ENCODE assay signal across 10 mouse cellular contexts in the genomic region with DNA sequence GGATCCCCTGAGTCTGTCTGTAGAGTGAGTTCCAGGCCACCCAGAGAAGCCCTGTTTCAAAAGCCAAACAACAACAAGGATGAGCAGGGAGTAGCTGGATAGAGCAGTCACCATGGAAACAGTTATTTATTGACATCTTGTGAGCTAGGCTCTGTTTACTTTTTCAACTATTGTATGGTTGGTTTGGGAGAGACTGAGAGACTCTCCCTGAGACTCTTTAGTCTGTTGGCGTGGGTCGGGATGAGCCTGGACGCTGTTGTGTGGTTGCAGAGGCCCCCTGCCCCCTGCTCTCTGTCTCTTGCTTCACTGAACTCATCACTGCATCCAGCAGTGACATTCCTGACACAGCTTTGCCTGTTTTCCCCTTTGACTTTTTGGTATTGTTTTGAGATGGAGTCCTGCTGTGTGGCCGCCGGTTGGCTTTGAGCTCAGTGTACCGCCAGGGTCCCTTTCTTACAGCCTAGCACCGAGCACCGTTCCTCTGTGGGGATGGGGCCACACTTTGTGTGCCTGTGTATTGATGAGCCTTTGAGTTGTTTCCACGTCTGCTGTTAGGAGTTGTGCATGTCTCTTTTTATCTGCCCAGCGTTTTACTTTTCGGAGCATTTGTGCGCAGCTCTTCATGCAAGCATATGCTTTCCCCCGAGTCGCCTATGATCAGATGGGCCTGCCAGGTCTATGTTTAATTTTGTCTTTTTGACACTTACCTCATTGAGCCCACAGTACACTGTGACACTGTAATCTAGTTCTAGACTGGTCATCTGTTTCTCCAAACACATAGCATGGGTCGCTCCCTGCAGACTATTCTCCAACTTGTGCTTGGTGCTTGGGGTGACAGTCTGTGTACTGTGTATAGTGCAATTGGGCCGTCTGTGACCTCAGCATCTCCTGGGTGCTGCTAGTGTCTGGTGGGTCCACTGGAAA. TPM values are rescaled to one million over a fixed set of nuclear protein-coding genes. Genes with fewer than 3 reads are reported as not detected.
DNase-seq lines count a peak whose midpoint lies in the region; ATAC-seq and TF ChIP-seq lines count a peak whose summit lies in the region.
"Had no signal": no experiment of that assay in that cellular context is flagged by ENCODE, and none has a peak within 500 bp of the region (broad histone marks: within the 10 kb centered on the region; RNA-seq: fewer than 3 reads in every experiment).

No protein-coding gene starts in this region.

- H3K4me1 ChIP-seq in forebrain, postnatal 0 days (ENCODE audit: insufficient read depth): peaks cover 11% of the 10 kb centered on the region; the same call in 1 of the 2 replicates
- H3K4me1 ChIP-seq in neural tube, embryonic 12.5 days: peaks cover 37% of the 10 kb centered on the region

- H3K9ac ChIP-seq in forebrain, postnatal 0 days: no peak overlapping the region
- no peak overlapping the region for H3K9ac ChIP-seq in neural tube, embryonic 12.5 days
- H3K9ac ChIP-seq: embryonic facial prominence, embryonic 15.5 days had no signal

- H3K9me3 ChIP-seq in forebrain, postnatal 0 days (ENCODE audit: low read length): no peaks in the 10 kb centered on the region
- no peaks in the 10 kb centered on the region for H3K9me3 ChIP-seq in neural tube, embryonic 12.5 days
- H3K9me3 ChIP-seq: embryonic facial prominence, embryonic 15.5 days had no signal

- WGBS in forebrain, postnatal 0 days: 30% methylated on average over 16 of the region's 16 CpGs
- 25% methylated on average over 16 of the region's 16 CpGs for WGBS in neural tube, embryonic 12.5 days

- TF ChIP-seq CTCF in forebrain, postnatal 0 days (IDR thresholded peaks at IDR 0.05; ENCODE audit: low read depth): no peak

- H3K4me2 ChIP-seq in forebrain, postnatal 0 days (ENCODE audit: low read depth): 0 out of 2 replicates have a peak overlapping the region, but pooled peaks have one; percentile 5
- H3K4me2 ChIP-seq in neural tube, embryonic 12.5 days (replicated peaks): peak overlapping the region; percentile 43
- H3K4me2 ChIP-seq: embryonic facial prominence, embryonic 15.5 days had no signal

- peaks cover 11% of the 10 kb centered on the region; the same call in 1 of the 2 replicates for H3K36me3 ChIP-seq in forebrain, postnatal 0 days (ENCODE audit: insufficient read depth)
- peaks cover 10% of the 10 kb centered on the region; the same call in 1 of the 2 replicates for H3K36me3 ChIP-seq in neural tube, embryonic 12.5 days

- H3K27me3 ChIP-seq in forebrain, postnatal 0 days (ENCODE audit: insufficient read depth, low read length): no peaks in the 10 kb centered on the region
- H3K27me3 ChIP-seq in neural tube, embryonic 12.5 days (replicated peaks): no peaks in the 10 kb centered on the region
- H3K27me3 ChIP-seq: embryonic facial prominence, embryonic 15.5 days had no signal

- H3K27ac ChIP-seq in forebrain, postnatal 0 days (ENCODE audit: low read depth, low read length): no peak overlapping the region
- no peak overlapping the region for H3K27ac ChIP-seq in neural tube, embryonic 12.5 days
- H3K27ac ChIP-seq: embryonic facial prominence, embryonic 15.5 days; macrophage had no signal

- DNase-seq in kidney, adult 9 months: peak; percentile 27
- DNase-seq in kidney, adult 18-20 months: no peak
- DNase-seq in cerebellum, postnatal 36 days: peak; percentile 30 to 62
- DNase-seq in forebrain, postnatal 0 days: no peak
- no peak for DNase-seq in left cerebral cortex, adult 9 months (ENCODE audit: low spot score in 2 of 2)
- DNase-seq: kidney, postnatal 25 days had no signal

- ATAC-seq in forebrain, postnatal 0 days: peak; percentile 32; the same call in 1 of the 2 replicates
- peak; percentile 63; the same call in 1 of the 2 replicates for ATAC-seq in neural tube, embryonic 12.5 days (ENCODE audit: low FRiP score, low read depth)
- ATAC-seq in erythroid progenitor cell, adult 5-6 weeks (replicated peaks; ENCODE audit: low FRiP score, poor library complexity, severe bottlenecking): no peak

- H3K4me3 ChIP-seq in forebrain, postnatal 0 days (ENCODE audit: low read depth, low read length): no peak overlapping the region
- H3K4me3 ChIP-seq in neural tube, embryonic 12.5 days: no peak overlapping the region
- H3K4me3 ChIP-seq: embryonic facial prominence, embryonic 15.5 days had no signal

RNA-seq across cellular contexts. Expression of gene Klc1, which starts 7.9 kb away (rescaled TPM):
- total RNA-seq in forebrain, postnatal 0 days (2014; rRNA removed): 596 and 608 TPM in 2 replicates
- 592 and 640 TPM in 2 replicates for polyA plus RNA-seq in forebrain, postnatal 0 days (2015; fragmentation: Nextera tagmentation; extraction: Ambion mirVana)
- 481 and 504 TPM in 2 replicates for polyA plus RNA-seq in neural tube, embryonic 12.5 days (2016; fragmentation: Nextera tagmentation; extraction: Ambion mirVana)
- 18.0 and 31.7 TPM in 2 replicates for total RNA-seq in erythroid progenitor cell, adult 5-6 weeks (2015; ENCODE audit: low replicate concordance)
- total RNA-seq in erythroid progenitor cell, adult 5-6 weeks (2017; ENCODE audit: low replicate concordance): 38.2 and 63.6 TPM in 2 replicates

RNA-seq across cellular contexts. Expression of gene Xrcc3, which starts 47.1 kb away (rescaled TPM):
- 2.5 and 7.2 TPM in 2 replicates for total RNA-seq in forebrain, postnatal 0 days (2014; rRNA removed)
- polyA plus RNA-seq in forebrain, postnatal 0 days (2015; fragmentation: Nextera tagmentation; extraction: Ambion mirVana): 1.8 and 3.5 TPM in 2 replicates
- polyA plus RNA-seq in neural tube, embryonic 12.5 days (2016; fragmentation: Nextera tagmentation; extraction: Ambion mirVana): 5.5 and 7.5 TPM in 2 replicates
- total RNA-seq in erythroid progenitor cell, adult 5-6 weeks (2015; ENCODE audit: low replicate concordance): 8.0 and 12.3 TPM in 2 replicates
- 5.3 and 28.4 TPM in 2 replicates for total RNA-seq in erythroid progenitor cell, adult 5-6 weeks (2017; ENCODE audit: low replicate concordance)

RNA-seq across cellular contexts. Expression of gene Zfyve21, which starts 47.4 kb away (rescaled TPM):
- 21.2 and 24.9 TPM in 2 replicates for total RNA-seq in forebrain, postnatal 0 days (2014; rRNA removed)
- polyA plus RNA-seq in forebrain, postnatal 0 days (2015; fragmentation: Nextera tagmentation; extraction: Ambion mirVana): 27.3 and 29.5 TPM in 2 replicates
- 48.8 and 50.9 TPM in 2 replicates for polyA plus RNA-seq in neural tube, embryonic 12.5 days (2016; fragmentation: Nextera tagmentation; extraction: Ambion mirVana)
- total RNA-seq in erythroid progenitor cell, adult 5-6 weeks (2015; ENCODE audit: low replicate concordance): 4.2 and 9.4 TPM in 2 replicates
- total RNA-seq in erythroid progenitor cell, adult 5-6 weeks (2017; ENCODE audit: low replicate concordance): 5.6 and 8.4 TPM in 2 replicates

RNA-seq across cellular contexts. Expression of gene Apopt1, which starts 53.5 kb away (rescaled TPM):
- 27.8 and 30.1 TPM in 2 replicates for total RNA-seq in forebrain, postnatal 0 days (2014; rRNA removed)
- 52.7 and 59.8 TPM in 2 replicates for polyA plus RNA-seq in forebrain, postnatal 0 days (2015; fragmentation: Nextera tagmentation; extraction: Ambion mirVana)
- polyA plus RNA-seq in neural tube, embryonic 12.5 days (2016; fragmentation: Nextera tagmentation; extraction: Ambion mirVana): 54.6 and 57.3 TPM in 2 replicates
- total RNA-seq in erythroid progenitor cell, adult 5-6 weeks (2015; ENCODE audit: low replicate concordance): 8.4 and 22.7 TPM in 2 replicates
- 4.8 and 11.3 TPM in 2 replicates for total RNA-seq in erythroid progenitor cell, adult 5-6 weeks (2017; ENCODE audit: low replicate concordance)

RNA-seq across cellular contexts. Expression of gene Bag5, which starts 53.5 kb away (rescaled TPM):
- total RNA-seq in forebrain, postnatal 0 days (2014; rRNA removed): 50.6 and 54.2 TPM in 2 replicates
- polyA plus RNA-seq in forebrain, postnatal 0 days (2015; fragmentation: Nextera tagmentation; extraction: Ambion mirVana): 60.7 and 71.2 TPM in 2 replicates
- 60.1 and 61.8 TPM in 2 replicates for polyA plus RNA-seq in neural tube, embryonic 12.5 days (2016; fragmentation: Nextera tagmentation; extraction: Ambion mirVana)
- 5.4 and 6.3 TPM in 2 replicates for total RNA-seq in erythroid progenitor cell, adult 5-6 weeks (2015; ENCODE audit: low replicate concordance)
- total RNA-seq in erythroid progenitor cell, adult 5-6 weeks (2017; ENCODE audit: low replicate concordance): 1.2 and 8.1 TPM in 2 replicates

Comparison
In these comparisons a context has a peak if more than half of its experiments do, and no peak if none do; other contexts are left out.
1. DNase-seq: peak in kidney, adult 9 months (single experiment) and cerebellum, postnatal 36 days (2 of 2); none in kidney, adult 18-20 months (single experiment), forebrain, postnatal 0 days (single experiment) and left cerebral cortex, adult 9 months (0 of 2).